Mouse (Mus musculus) MEL (cell line): ENCODE measurements around the gene Lrrc8e. TPM values are rescaled to one million over a fixed set of nuclear protein-coding genes. Genes with fewer than 3 reads are reported as not detected.

Experiments
- DNase-seq: peaks from one replicate; pipeline ENCODE4 v3.0.0; 2011; ENCODE audit warnings: low read depth, low spot score
- H3K27ac ChIP-seq: 2 replicates; pipeline ENCODE4 v1.5.1; 2012; ENCODE audit warnings: low read depth, mild to moderate bottlenecking, control low read depth, low read length, moderate library complexity; ENCODE audit not compliant: control insufficient read depth
- H3K27me3 ChIP-seq, 2 experiments: fragments of 150-350 bp in 1 of 2; sonication (generic) in 1 of 2; 2 replicates each; pipeline ENCODE4 v1.6.1; 2012; ENCODE audit warnings: low read length in 2 of 2, mild to moderate bottlenecking in 2 of 2, improper control_type of control experiment in 1 of 2, moderate library complexity in 1 of 2; ENCODE audit not compliant: insufficient read depth in 2 of 2, control insufficient read depth in 1 of 2
- H3K36me3 ChIP-seq, 2 experiments: 2 replicates each; pipeline ENCODE4 v1.6.1; 2012 to 2014; ENCODE audit warnings: low read length in 2 of 2, improper control_type of control experiment in 1 of 2, inconsistent platforms in 1 of 2, mild to moderate bottlenecking in 1 of 2; ENCODE audit not compliant: insufficient read depth in 2 of 2, control insufficient read depth in 1 of 2
- H3K4me1 ChIP-seq, 2 experiments: fragments of 150-350 bp in 1 of 2; sonication (generic) in 1 of 2; 2 replicates each; pipeline ENCODE4 v1.6.1; 2012; ENCODE audit warnings: low read length in 2 of 2, improper control_type of control experiment in 1 of 2, mild to moderate bottlenecking in 1 of 2; ENCODE audit not compliant: insufficient read depth in 2 of 2, control insufficient read depth in 1 of 2
- H3K4me3 ChIP-seq, 2 experiments: fragments of 150-350 bp in 1 of 2; sonication (generic) in 1 of 2; 2 replicates each; pipeline ENCODE4 v1.5.1; 2012; ENCODE audit warnings: low read depth in 2 of 2, low read length in 2 of 2, mild to moderate bottlenecking in 2 of 2, moderate library complexity in 2 of 2, control low read depth in 1 of 2, improper control_type of control experiment in 1 of 2; ENCODE audit not compliant: control insufficient read depth in 1 of 2, insufficient read depth in 1 of 2
- H3K79me2 ChIP-seq: 2 replicates; pipeline ENCODE4 v1.6.1; 2012; ENCODE audit warnings: mild to moderate bottlenecking, low read length, moderate library complexity; ENCODE audit not compliant: control insufficient read depth, poor library complexity, insufficient read depth
- H3K9ac ChIP-seq: 2 replicates; pipeline ENCODE4 v1.6.1; 2012; ENCODE audit warnings: low read depth, mild to moderate bottlenecking, control low read depth, low read length, moderate library complexity; ENCODE audit not compliant: control insufficient read depth, poor library complexity, severe bottlenecking
- H3K9me3 ChIP-seq: fragments of 150-350 bp; sonication (generic); replicated peaks from 2 replicates; pipeline ENCODE4 v1.6.1; 2012; ENCODE audit warnings: mild to moderate bottlenecking, low read length, improper control_type of control experiment, moderate library complexity; ENCODE audit not compliant: insufficient read depth
- BHLHE40 ChIP-seq: IDR thresholded peaks from 2 replicates; pipeline ENCODE4 v1.6.1; 2012; ENCODE audit warnings: low read depth, mild to moderate bottlenecking, inconsistent platforms, low read length, improper control_type of control experiment, borderline replicate concordance
- CHD1 ChIP-seq: IDR thresholded peaks from 2 replicates; pipeline ENCODE4 v1.6.1; 2012; ENCODE audit warnings: low read depth, mild to moderate bottlenecking, inconsistent platforms, low read length, improper control_type of control experiment
- CHD2 ChIP-seq: IDR thresholded peaks from 2 replicates; pipeline ENCODE4 v1.6.1; 2011; ENCODE audit warnings: low read length, improper control_type of control experiment
- EP300 ChIP-seq, 2 experiments: IDR thresholded peaks; 2 replicates each; pipeline ENCODE4 v1.6.1; 2011; ENCODE audit warnings: improper control_type of control experiment in 2 of 2, low read length in 2 of 2, low read depth in 1 of 2, mild to moderate bottlenecking in 1 of 2
- ETS1 ChIP-seq: IDR thresholded peaks from 2 replicates; pipeline ENCODE4 v1.6.1; 2012; ENCODE audit warnings: low read depth, mild to moderate bottlenecking, inconsistent platforms, low read length, improper control_type of control experiment, moderate library complexity
- GABPA ChIP-seq: IDR thresholded peaks from 2 replicates; pipeline ENCODE4 v1.6.1; 2012; ENCODE audit warnings: low read depth, mild to moderate bottlenecking, inconsistent platforms, low read length, improper control_type of control experiment, moderate library complexity
- JUND ChIP-seq: IDR thresholded peaks from 2 replicates; pipeline ENCODE4 v1.6.1; 2011; ENCODE audit warnings: low read depth, mild to moderate bottlenecking, improper control_type of control experiment, low read length
- MAX ChIP-seq: IDR thresholded peaks from 2 replicates; pipeline ENCODE4 v1.6.1; 2011; ENCODE audit warnings: low read length, improper control_type of control experiment
- MAZ ChIP-seq: IDR thresholded peaks from 2 replicates; pipeline ENCODE4 v1.6.1; 2012; ENCODE audit warnings: low read depth, mild to moderate bottlenecking, inconsistent platforms, low read length, improper control_type of control experiment
- NELFE ChIP-seq: IDR thresholded peaks from 2 replicates; pipeline ENCODE4 v1.6.1; 2011; ENCODE audit warnings: low read depth, low read length, improper control_type of control experiment
- NRF1 ChIP-seq: IDR thresholded peaks from 2 replicates; pipeline ENCODE4 v1.6.1; 2014; ENCODE audit warnings: low read depth, mild to moderate bottlenecking, inconsistent platforms, low read length, improper control_type of control experiment, moderate library complexity; ENCODE audit not compliant: poor library complexity, insufficient read depth, severe bottlenecking
- POLR2A ChIP-seq, 2 experiments: IDR thresholded peaks; 2 replicates each; pipeline ENCODE4 v1.6.1; 2011 to 2012; ENCODE audit warnings: low read length in 2 of 2, mild to moderate bottlenecking in 2 of 2, control low read depth in 1 of 2, improper control_type of control experiment in 1 of 2, low read depth in 1 of 2, moderate library complexity in 1 of 2; ENCODE audit not compliant: control insufficient read depth in 1 of 2, insufficient read depth in 1 of 2, poor library complexity in 1 of 2
- POLR2AphosphoS2 ChIP-seq: IDR thresholded peaks from 2 replicates; pipeline ENCODE4 v1.6.1; 2011; ENCODE audit warnings: low read length, improper control_type of control experiment
- POLR2AphosphoS5 ChIP-seq: IDR thresholded peaks from 2 replicates; pipeline ENCODE4 v1.6.1; 2012; ENCODE audit warnings: low read depth, borderline replicate concordance, mild to moderate bottlenecking, inconsistent platforms, low read length, moderate library complexity, mixed read lengths
- SIN3A ChIP-seq: IDR thresholded peaks from 2 replicates; pipeline ENCODE4 v1.6.1; 2012; ENCODE audit warnings: low read length, improper control_type of control experiment, inconsistent platforms
- TAL1 ChIP-seq: IDR thresholded peaks from 2 replicates; pipeline ENCODE4 v1.6.1; 2012; ENCODE audit warnings: mild to moderate bottlenecking, inconsistent platforms, low read length, moderate library complexity, mixed read lengths
- TBP ChIP-seq: IDR thresholded peaks from 2 replicates; pipeline ENCODE4 v1.8.0; 2011; ENCODE audit warnings: low read depth, low read length, improper control_type of control experiment
- TCF12 ChIP-seq: IDR thresholded peaks from 2 replicates; pipeline ENCODE4 v1.6.1; 2014; ENCODE audit warnings: low read depth, mild to moderate bottlenecking, inconsistent platforms, low read length, improper control_type of control experiment, moderate library complexity
- UBTF ChIP-seq: IDR thresholded peaks from 2 replicates; pipeline ENCODE4 v1.6.1; 2012; ENCODE audit warnings: low read depth, mild to moderate bottlenecking, inconsistent platforms, low read length, improper control_type of control experiment, moderate library complexity, borderline replicate concordance; ENCODE audit not compliant: insufficient read depth
- ZKSCAN1 ChIP-seq: IDR thresholded peaks from 2 replicates; pipeline ENCODE4 v1.6.1; 2012; ENCODE audit warnings: low read depth, mild to moderate bottlenecking, inconsistent platforms, low read length, improper control_type of control experiment, moderate library complexity
- ZMIZ1 ChIP-seq: IDR thresholded peaks from 2 replicates; pipeline ENCODE4 v1.6.1; 2012; ENCODE audit warnings: low read depth, mild to moderate bottlenecking, inconsistent platforms, low read length, improper control_type of control experiment, moderate library complexity
- polyA plus RNA-seq, 2 experiments: library from polyadenylated mRNA; stranded (reverse) in 1 of 2; unstranded in 1 of 2; fragments of >175 nt in 1 of 2; fragments of >200 nt in 1 of 2; gene quantifications; 2 replicates each; pipeline versions ENCODE4 v1.2.1 to v1.2.4; 2012; ENCODE audit warnings: low replicate concordance in 2 of 2, low read depth in 1 of 2; ENCODE audit not compliant: insufficient read length in 2 of 2, insufficient read depth in 1 of 2, missing spikeins in 1 of 2
- total RNA-seq: library from RNA; depleted of rRNA; stranded (reverse); fragments of 300-350 nt; gene quantifications from 2 replicates; pipeline ENCODE4 v1.2.3, GENCODE M21; 2012

Lrrc8e gene
- total and polyA plus RNA-seq, 3 experiments = 0.35 to 0.36 TPM; not detected in 1

DNA sequence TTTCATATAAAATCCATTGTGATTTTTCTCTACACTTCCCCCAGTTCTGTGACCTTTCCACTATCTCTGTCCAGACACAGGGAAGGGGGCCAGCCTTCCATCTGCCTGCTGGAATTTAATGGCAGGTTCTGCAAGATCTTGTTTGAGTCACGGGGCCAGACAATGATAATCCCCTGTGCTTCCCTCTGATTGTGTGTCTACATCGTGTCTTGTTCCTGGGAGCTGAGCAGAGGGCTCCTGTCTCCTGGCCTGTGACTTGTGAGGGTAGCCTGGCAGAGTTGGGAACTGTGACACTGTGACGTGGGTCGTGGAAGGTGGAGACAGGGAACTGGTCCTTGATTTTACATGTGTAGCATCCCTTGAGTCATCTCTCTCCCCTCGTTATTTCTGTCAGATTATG, 3.2 kb downstream of the Lrrc8e start:
- no peaks in the 10 kb centered on the region; a peak in 1 of 4 replicates for H3K27me3 ChIP-seq
- no peaks in the 10 kb centered on the region for H3K9me3 ChIP-seq
- H3K36me3 ChIP-seq = no peaks in the 10 kb centered on the region; a peak in 2 of 4 replicates
- no peaks in the 10 kb centered on the region for H3K79me2 ChIP-seq
- DNase-seq = no peak
- no peak overlapping the region for H3K4me3 ChIP-seq
- H3K4me1 ChIP-seq = peaks cover 0 to 23% of the 10 kb centered on the region in 2 experiments; a peak in 3 of 4 replicates
- no peak overlapping the region for H3K27ac ChIP-seq
- H3K9ac ChIP-seq = no peak overlapping the region
- TF ChIP-seq NELFE (no peak), UBTF (no peak), TAL1 (no peak), ZKSCAN1 (no peak), NRF1 (no peak), POLR2A (IDR thresholded peaks at IDR 0.05; ENCODE audit: control insufficient read depth in 1 of 2, insufficient read depth in 1 of 2, low read depth in 1 of 2, low read length in 2 of 2, poor library complexity in 1 of 2) (no peak), GABPA (no peak), POLR2AphosphoS5 (no peak), SIN3A (no peak), TCF12 (no peak)

DNA sequence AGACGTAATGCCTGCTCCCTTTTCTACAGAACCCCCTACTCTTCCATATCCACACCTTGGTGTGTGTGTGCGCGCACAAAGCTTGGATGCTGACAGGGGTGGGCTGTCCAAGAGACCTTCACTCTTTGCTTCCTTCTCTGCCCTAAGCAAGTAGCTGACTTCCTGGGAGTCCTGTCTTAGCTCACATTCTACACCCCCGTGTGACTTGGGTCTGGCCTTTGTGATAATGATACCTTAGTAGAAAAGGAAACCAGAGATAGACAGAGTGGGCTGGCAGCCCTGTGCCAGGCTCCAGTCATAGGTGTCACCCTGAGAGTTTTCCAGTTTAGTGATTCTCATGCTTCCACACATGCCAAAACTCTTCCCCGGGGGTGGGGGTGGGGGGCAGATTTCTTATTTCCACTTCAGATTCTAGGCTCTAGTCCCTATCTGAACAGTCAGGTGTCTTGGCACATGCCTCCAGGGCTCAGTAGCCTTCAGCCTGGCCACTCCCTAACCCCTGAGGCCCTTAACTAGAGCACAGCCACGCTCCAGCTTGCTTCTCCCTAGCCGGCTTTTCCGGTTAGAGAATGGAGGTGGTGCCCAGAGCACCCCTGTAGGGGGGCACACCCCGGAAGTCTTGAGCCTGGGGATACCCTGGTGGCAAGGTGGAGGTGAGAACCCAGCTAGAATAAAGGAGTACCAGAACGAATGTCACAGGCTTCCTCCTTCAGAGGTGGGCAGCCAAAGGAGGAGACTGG, 4.2 kb downstream of the Lrrc8e start:
- no peaks in the 10 kb centered on the region; a peak in 2 of 4 replicates for H3K36me3 ChIP-seq
- H3K27me3 ChIP-seq = no peaks in the 10 kb centered on the region; a peak in 1 of 4 replicates
- H3K4me1 ChIP-seq = peaks cover 0 to 23% of the 10 kb centered on the region in 2 experiments; a peak in 3 of 4 replicates
- no peak overlapping the region for H3K9ac ChIP-seq
- H3K79me2 ChIP-seq = no peaks in the 10 kb centered on the region
- TF ChIP-seq UBTF (no peak), POLR2AphosphoS2 (no peak), EP300 (IDR thresholded peaks at IDR 0.05; ENCODE audit: low read depth in 1 of 2, low read length in 2 of 2) (peak; percentile 36 to 54; a peak in 2 of 4 replicates), TCF12 (peak; percentile 55; the same call in 1 of the 2 replicates)
- peak; percentile 28 for DNase-seq
- H3K27ac ChIP-seq = no peak overlapping the region
- no peaks in the 10 kb centered on the region for H3K9me3 ChIP-seq
- no peak overlapping the region for H3K4me3 ChIP-seq

DNA sequence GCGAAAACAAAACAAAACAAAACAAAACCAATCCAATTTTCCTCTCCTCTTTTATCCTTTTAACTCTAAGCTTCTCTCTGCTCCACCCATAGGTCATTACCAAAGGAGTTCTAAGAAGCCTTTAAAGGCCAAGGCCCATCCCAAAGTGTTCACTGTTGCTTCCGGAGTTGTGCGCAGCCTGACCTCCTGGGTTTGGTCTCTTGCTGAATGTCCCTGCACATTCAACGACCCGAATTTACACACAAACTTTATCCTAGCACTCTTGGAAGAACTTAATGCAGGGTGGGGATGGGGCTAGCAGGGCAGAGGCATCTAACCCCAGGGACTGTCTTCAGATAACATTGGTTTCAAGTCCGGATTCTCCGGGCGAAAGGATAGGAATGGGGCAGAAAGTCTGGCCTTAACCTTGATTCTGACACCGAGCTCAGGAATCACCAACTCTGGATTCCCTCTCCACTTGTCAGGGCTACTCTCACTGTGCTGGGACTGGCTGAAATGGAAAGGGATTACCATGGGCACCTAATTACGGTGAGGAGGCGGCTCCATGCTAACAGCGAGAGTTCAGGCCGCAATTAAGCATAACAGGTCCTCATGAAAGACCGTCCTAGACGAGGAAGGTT, 11.3 kb downstream of the Lrrc8e start:
- peak overlapping the region; percentile 85 for H3K9ac ChIP-seq
- H3K27ac ChIP-seq = peak overlapping the region; percentile 93
- H3K4me3 ChIP-seq = peak overlapping the region; percentile 60 to 72
- peak; percentile 77 for DNase-seq
- H3K27me3 ChIP-seq = no peaks in the 10 kb centered on the region
- H3K4me1 ChIP-seq = peaks cover 0 to 18% of the 10 kb centered on the region in 2 experiments; a peak in 2 of 4 replicates
- TF ChIP-seq TBP = peak; percentile 90
- no peak for TF ChIP-seq NELFE
- TF ChIP-seq CHD2 = no peak
- TF ChIP-seq SIN3A = peak; percentile 42
- TF ChIP-seq JUND = no peak
- TF ChIP-seq ETS1 = no peak
- no peak for TF ChIP-seq MAZ
- 0 out of 2 replicates have a peak, but pooled peaks have one; percentile 6 for TF ChIP-seq TCF12
- TF ChIP-seq POLR2A (IDR thresholded peaks at IDR 0.05; ENCODE audit: control insufficient read depth in 1 of 2, insufficient read depth in 1 of 2, low read depth in 1 of 2, low read length in 2 of 2, poor library complexity in 1 of 2) = peak in 1 of 2 experiments; percentile 12; a peak in 1 of 4 replicates
- 0 out of 2 replicates have a peak, but pooled peaks have one; percentile 23 for TF ChIP-seq CHD1
- TF ChIP-seq EP300 (IDR thresholded peaks at IDR 0.05; ENCODE audit: low read depth in 1 of 2, low read length in 2 of 2) = 0 out of 4 replicates have a peak, but pooled peaks of 1 of the 2 experiments have one; percentile 2
- TF ChIP-seq BHLHE40 = no peak
- peak; percentile 11; the same call in 1 of the 2 replicates for TF ChIP-seq ZMIZ1
- TF ChIP-seq MAX = no peak
- peaks cover 32% of the 10 kb centered on the region for H3K79me2 ChIP-seq
- H3K36me3 ChIP-seq = peaks cover 2 to 15% of the 10 kb centered on the region in 2 experiments; a peak in 3 of 4 replicates
- no peaks in the 10 kb centered on the region for H3K9me3 ChIP-seq
